Mouse (Mus musculus) small intestine, adult 2 months (tissue): Measurements from ENCODE around the gene Vmn2r13.

Source experiments
- CTCF ChIP-seq: fragments of 200-500 bp; IDR thresholded peaks from 2 replicates; pipeline ENCODE4 v1.5.1; 2012; ENCODE audit warnings: low read depth, mild to moderate bottlenecking, control low read depth, inconsistent platforms, low read length, moderate library complexity, mixed read lengths; ENCODE audit not compliant: insufficient replicate concordance, insufficient read length; ENCODE audit errors: extremely low read depth
- POLR2A ChIP-seq: fragments of 200-500 bp; IDR thresholded peaks from 2 replicates; pipeline ENCODE4 v1.6.1; 2012; ENCODE audit warnings: low read depth, mild to moderate bottlenecking, control low read depth, inconsistent platforms, low read length, moderate library complexity

- TF ChIP-seq CTCF (no peak), POLR2A (no peak)
Observed at GRCm38 (mm10) chr5:109139546-109139945, 52.5 kb downstream of the Vmn2r13 start.
